Mouse (Mus musculus) lung, postnatal 0 days (tissue): ENCODE results near the gene Nadk2. TPM values are rescaled to one million over a fixed set of nuclear protein-coding genes. Genes with fewer than 3 reads are reported as not detected.

Source experiments
- ATAC-seq: fragments of 200-750 bp; cut with Nextera tagmentation; 2 replicates; pipeline ENCODE4 v1.8.0; 2017; ENCODE audit warnings: moderate library complexity
- DNase-seq: peaks from one replicate; pipeline ENCODE4 v3.0.0-alpha.2; 2016; ENCODE audit warnings: low spot score
- H3K27ac ChIP-seq: fragments of 300-500 bp; sonication (generic); 2 replicates; pipeline ENCODE4 v1.5.1; 2014; ENCODE audit warnings: antibody characterized with exemption, mild to moderate bottlenecking, low read length, mixed read lengths
- H3K27me3 ChIP-seq: fragments of 300-500 bp; sonication (generic); replicated peaks from 2 replicates; pipeline ENCODE4 v1.6.1; 2014; ENCODE audit warnings: low read length, mixed read lengths; ENCODE audit not compliant: insufficient read depth
- H3K36me3 ChIP-seq: fragments of 300-500 bp; sonication (generic); 2 replicates; pipeline ENCODE4 v1.6.1; 2014; ENCODE audit warnings: low read length, mixed read lengths; ENCODE audit not compliant: insufficient read depth
- H3K4me1 ChIP-seq: fragments of 300-500 bp; sonication (generic); 2 replicates; pipeline ENCODE4 v1.6.1; 2014; ENCODE audit warnings: antibody characterized with exemption, low read depth, low read length, mixed read lengths; ENCODE audit not compliant: insufficient read depth
- H3K4me2 ChIP-seq: fragments of 300-500 bp; sonication (generic); replicated peaks from 2 replicates; pipeline ENCODE4 v1.6.1; 2014; ENCODE audit warnings: low read depth, mild to moderate bottlenecking, low read length, moderate library complexity, mixed read lengths
- H3K4me3 ChIP-seq: fragments of 300-500 bp; sonication (generic); 2 replicates; pipeline ENCODE4 v1.5.1; 2014; ENCODE audit warnings: low read depth, low read length
- H3K9ac ChIP-seq: fragments of 300-500 bp; sonication (generic); replicated peaks from 2 replicates; pipeline ENCODE4 v1.6.1; 2014; ENCODE audit warnings: low read depth, mild to moderate bottlenecking
- H3K9me3 ChIP-seq: fragments of 300-500 bp; sonication (generic); 2 replicates; pipeline ENCODE4 v1.6.1; 2016; ENCODE audit warnings: low read length, mixed read lengths
- CTCF ChIP-seq: IDR thresholded peaks from 2 replicates; pipeline ENCODE4 v1.5.1; 2016; ENCODE audit warnings: antibody characterized with exemption, mild to moderate bottlenecking
- EP300 ChIP-seq: IDR thresholded peaks from 2 replicates; pipeline ENCODE4 v1.6.1; 2016; ENCODE audit warnings: antibody characterized with exemption, mild to moderate bottlenecking, control low read depth
- WGBS: fragments of 180-500 bp; shearing (Covaris S2); extraction: QIAGEN DNeasy Blood & Tissue Kit; methylation state at CpG from one replicate; pipeline ENCODE4 v1.1.7; 2014; 5-methylcytosine and 5-hydroxymethylcytosine counted together
- polyA plus RNA-seq: library from polyadenylated mRNA; unstranded; fragments of >200 nt; fragmentation: Nextera tagmentation; extraction: Ambion mirVana; gene quantifications from 2 replicates; pipeline ENCODE4 v1.2.1, GENCODE M21; 2015

Gene Nadk2
- polyA plus RNA-seq, 1 experiment from 2014 or later, result 20.0 TPM

GRCm38 (mm10) chr15:9075608-9076200 is 4.6 kb downstream of the Nadk2 start:
- no peaks in the 10 kb centered on the region for H3K27me3 ChIP-seq
- no peak overlapping the region for H3K4me3 ChIP-seq
- ATAC-seq (no peak), DNase-seq (no peak)
- WGBS, result 36% methylated on average over 14 of the region's 14 CpGs
- no peaks in the 10 kb centered on the region for H3K36me3 ChIP-seq
- H3K27ac ChIP-seq, result 0 out of 2 replicates have a peak overlapping the region, but pooled peaks have one; percentile 35
- H3K9ac ChIP-seq, result no peak overlapping the region
- TF ChIP-seq CTCF, result no peak
- peak overlapping the region; percentile 15; the same call in 1 of the 2 replicates for H3K4me2 ChIP-seq
- H3K4me1 ChIP-seq, result peaks cover 26% of the 10 kb centered on the region
- H3K9me3 ChIP-seq, result no peaks in the 10 kb centered on the region

GRCm38 (mm10) chr15:9078481-9079300 is 7.6 kb downstream of the Nadk2 start:
- no peak for TF ChIP-seq EP300
- no peak for TF ChIP-seq CTCF
- Histone ChIP-seq H3K9ac (no peak overlapping the region; the same call in 1 of the 2 replicates), H3K4me2 (no peak overlapping the region), H3K36me3 (no peaks in the 10 kb centered on the region), H3K4me1 (peaks cover 26% of the 10 kb centered on the region), H3K9me3 (no peaks in the 10 kb centered on the region), H3K27ac (peak overlapping the region; percentile 65), H3K27me3 (no peaks in the 10 kb centered on the region), H3K4me3 (no peak overlapping the region)
- DNase-seq, result no peak
- ATAC-seq, result peak; percentile 39; the same call in 1 of the 2 replicates
- 39% methylated on average over 12 of the region's 12 CpGs for WGBS

- Histone ChIP-seq H3K9ac (no peak overlapping the region), H3K27ac (no peak overlapping the region), H3K4me2 (no peak overlapping the region), H3K4me1 (peaks cover 25% of the 10 kb centered on the region), H3K4me3 (no peak overlapping the region), H3K27me3 (no peaks in the 10 kb centered on the region), H3K9me3 (no peaks in the 10 kb centered on the region), H3K36me3 (no peaks in the 10 kb centered on the region)
- DNase-seq (no peak), ATAC-seq (no peak)
- TF ChIP-seq CTCF (no peak), EP300 (no peak)
- 46% methylated on average over 5 of the region's 5 CpGs for WGBS
Measured at GRCm38 (mm10) chr15:9079626-9080025, 8.6 kb downstream of the Nadk2 start.

- peaks cover 19% of the 10 kb centered on the region for H3K4me1 ChIP-seq
- no peak overlapping the region for H3K9ac ChIP-seq
- DNase-seq (peak; percentile 45), ATAC-seq (peak; percentile 22; the same call in 1 of the 2 replicates)
- H3K27ac ChIP-seq, result peak overlapping the region; percentile 2; the same call in 1 of the 2 replicates
- 0 out of 2 replicates have a peak overlapping the region, but pooled peaks have one; percentile 11 for H3K4me2 ChIP-seq
- H3K36me3 ChIP-seq, result no peaks in the 10 kb centered on the region
- 35% methylated on average over 4 of the region's 4 CpGs for WGBS
- no peaks in the 10 kb centered on the region for H3K9me3 ChIP-seq
- H3K27me3 ChIP-seq, result no peaks in the 10 kb centered on the region
- peak; percentile 40 for TF ChIP-seq EP300
- no peak for TF ChIP-seq CTCF
- H3K4me3 ChIP-seq, result no peak overlapping the region
Measured at GRCm38 (mm10) chr15:9080206-9080605, 9.1 kb downstream of the Nadk2 start.

GRCm38 (mm10) chr15:9081294-9081693 is 10.2 kb downstream of the Nadk2 start:
- Histone ChIP-seq H3K27me3 (no peaks in the 10 kb centered on the region), H3K4me3 (no peak overlapping the region), H3K9me3 (no peaks in the 10 kb centered on the region), H3K4me1 (peaks cover 13% of the 10 kb centered on the region; the same call in 1 of the 2 replicates), H3K9ac (no peak overlapping the region), H3K36me3 (no peaks in the 10 kb centered on the region), H3K27ac (no peak overlapping the region), H3K4me2 (no peak overlapping the region)
- WGBS, result 70% methylated on average over 3 of the region's 3 CpGs
- ATAC-seq, result no peak
- TF ChIP-seq EP300 (no peak), CTCF (no peak)
- no peak for DNase-seq

- Histone ChIP-seq H3K27me3 (no peaks in the 10 kb centered on the region), H3K36me3 (no peaks in the 10 kb centered on the region), H3K27ac (no peak overlapping the region), H3K4me3 (no peak overlapping the region), H3K4me2 (no peak overlapping the region), H3K9ac (no peak overlapping the region), H3K9me3 (no peaks in the 10 kb centered on the region), H3K4me1 (peaks cover 10% of the 10 kb centered on the region; the same call in 1 of the 2 replicates)
- ATAC-seq (no peak), DNase-seq (no peak)
- 79% methylated on average over 9 of the region's 9 CpGs for WGBS
- TF ChIP-seq EP300 (no peak), CTCF (no peak)
Measured at GRCm38 (mm10) chr15:9082753-9083152, 11.7 kb downstream of the Nadk2 start.
